Mouse (Mus musculus) erythroblast, embryonic 14.5 days (primary cell): Measurements from ENCODE around the gene Pitpnc1.

Source experiments
- GATA1 ChIP-seq: IDR thresholded peaks from 2 replicates; pipeline ENCODE4 v1.6.1; 2012; ENCODE audit warnings: low read length, inconsistent platforms, mixed read lengths
- TAL1 ChIP-seq: IDR thresholded peaks from 3 replicates; pipeline ENCODE4 v1.6.1; 2012; ENCODE audit warnings: low read length, inconsistent platforms, mixed read lengths

GRCm38 (mm10) chr11:107411576-107411975 lies 58.9 kb downstream of the Pitpnc1 start:
- TF ChIP-seq GATA1 = no peak
- TF ChIP-seq TAL1 = no peak
